Mouse (Mus musculus) ovary, adult 18-20 months (tissue): Measurements from ENCODE around the gene Vmn1r38.
"Not testable (repeated sequence)": the region's sequence is repeated elsewhere in the genome, so short reads cannot be mapped to it uniquely, and the experiment has no call there.

ENCODE experiments used
- DNase-seq: peaks from one replicate; pipeline ENCODE4 v3.0.0; 2022; ENCODE audit warnings: low spot score, mixed read lengths

Gene Vmn1r38

DNA sequence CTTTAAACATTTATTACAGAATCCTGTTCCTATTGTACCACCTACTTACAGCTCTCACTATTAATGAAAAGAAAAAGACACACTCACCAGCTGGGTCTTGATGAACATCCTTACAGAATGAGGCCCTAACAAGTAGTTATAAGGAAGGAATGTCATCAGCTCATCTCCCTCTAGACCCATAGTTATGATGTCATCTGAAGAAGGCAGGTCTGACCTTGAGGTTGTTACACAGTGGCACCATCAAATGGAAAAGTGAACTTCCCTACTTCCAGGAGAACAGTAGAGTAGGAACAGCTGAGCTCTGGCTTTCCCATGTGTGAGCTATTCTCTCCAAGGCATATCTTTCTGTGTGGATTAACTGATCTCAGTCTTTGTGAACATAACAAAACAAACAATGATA lies at the start of gene Vmn1r38:
Gene Vmn1r38, minus strand, starts transcription at position 101 of the 400 bp plus-strand sequence.
- DNase-seq: not testable (repeated sequence)

DNA sequence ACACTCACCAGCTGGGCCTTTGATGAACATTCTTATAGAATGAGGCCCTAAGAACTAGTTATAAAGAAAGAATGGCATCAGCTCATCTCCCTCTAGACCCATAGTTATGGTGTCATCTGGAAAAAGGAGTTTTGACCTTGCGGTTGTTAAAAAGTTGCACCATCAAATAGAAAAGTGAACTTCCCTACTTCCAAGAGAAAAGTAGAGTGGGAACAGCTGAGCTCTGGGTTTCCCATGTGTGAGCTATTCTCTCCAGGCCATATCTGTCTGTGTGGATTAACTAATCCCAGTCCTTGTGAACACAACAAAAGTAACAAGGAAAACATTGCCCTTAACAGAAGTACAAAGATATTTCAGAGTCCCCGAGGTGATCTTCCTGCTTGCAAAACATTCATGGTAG lies 28.1 kb upstream of the Vmn1r38 start, which contains the start of gene Vmn1r39:
Gene Vmn1r39, minus strand, starts transcription at position 101 of the 400 bp plus-strand sequence.
- DNase-seq: no peak

DNA sequence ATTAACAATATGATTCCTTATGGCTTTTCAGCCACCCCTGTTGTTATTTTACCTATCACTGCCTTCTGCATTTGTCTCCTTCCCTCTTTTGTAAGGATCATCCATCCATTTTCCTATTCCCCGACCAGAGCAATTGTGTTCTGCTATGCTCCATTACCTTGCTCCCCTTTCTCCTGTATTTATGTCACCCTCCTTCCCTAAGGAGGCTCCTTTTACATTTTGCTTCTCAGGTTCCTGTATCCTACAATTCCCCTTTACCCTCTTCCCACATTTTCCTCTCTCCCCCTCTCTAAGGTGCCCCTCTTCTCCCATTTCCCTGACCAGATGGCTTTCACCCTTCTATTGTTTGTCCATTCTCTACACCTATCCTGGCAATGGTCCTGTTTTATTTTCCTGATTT lies 23.9 kb upstream of the Vmn1r38 start:
- no peak for DNase-seq

DNA sequence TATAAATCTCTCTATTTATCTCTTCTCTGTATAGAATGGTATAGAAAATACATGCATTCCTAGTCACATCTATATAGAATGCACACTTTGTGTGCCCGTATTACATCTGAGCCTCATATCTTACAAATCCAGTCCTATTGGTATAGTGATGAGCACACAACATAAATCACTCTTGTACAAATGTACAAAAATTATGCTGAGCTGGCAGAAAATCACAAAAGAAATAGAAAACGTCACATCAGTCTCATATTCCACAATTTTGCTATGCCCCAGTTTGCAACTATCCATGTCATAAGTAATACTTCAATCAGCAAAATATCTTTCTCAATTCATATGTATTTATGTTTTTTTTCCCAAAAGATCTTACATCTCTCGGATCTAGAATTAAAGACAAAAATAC lies 23.3 kb upstream of the Vmn1r38 start:
- DNase-seq: no peak

DNA sequence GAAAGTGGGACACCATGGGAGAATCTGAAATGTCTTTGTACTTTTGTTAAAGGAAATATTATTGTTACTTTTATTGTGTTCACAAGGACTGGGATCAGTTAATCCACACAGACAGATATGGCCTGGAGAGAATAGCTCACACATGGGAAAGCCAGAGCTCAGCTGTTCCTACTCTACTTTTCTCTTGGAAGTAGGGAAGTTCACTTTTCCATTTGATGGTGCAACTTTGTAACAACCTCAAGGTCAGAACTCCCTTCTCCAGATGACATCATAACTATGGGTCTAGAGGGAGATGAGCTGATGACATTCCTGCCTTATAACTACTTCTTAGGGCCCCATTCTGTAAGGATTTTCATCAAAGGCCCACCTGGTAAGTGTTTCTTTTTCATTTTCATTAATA lies 53.3 kb downstream of the Vmn1r38 start, which contains the start of gene Vmn1r37:
Gene Vmn1r37, plus strand, starts transcription at position 301 of the 400 bp plus-strand sequence.
- DNase-seq: not testable (repeated sequence)
